Mouse (Mus musculus) MEL (cell line): Measurements from ENCODE around the gene Bmp2k.

Experiments
- BHLHE40 ChIP-seq: IDR thresholded peaks from 2 replicates; pipeline ENCODE4 v1.6.1; 2012; ENCODE audit warnings: low read depth, mild to moderate bottlenecking, inconsistent platforms, low read length, improper control_type of control experiment, borderline replicate concordance
- CHD1 ChIP-seq: IDR thresholded peaks from 2 replicates; pipeline ENCODE4 v1.6.1; 2012; ENCODE audit warnings: low read depth, mild to moderate bottlenecking, inconsistent platforms, low read length, improper control_type of control experiment
- CTCF ChIP-seq, 3 experiments: IDR thresholded peaks in 2 of 3; conservative IDR thresholded peaks in 1 of 3; 2 replicates each; pipeline ENCODE4 v1.5.1; 2011 to 2012; ENCODE audit warnings: low read length in 3 of 3, low read depth in 2 of 3, mild to moderate bottlenecking in 2 of 3, improper control_type of control experiment in 1 of 3, inconsistent platforms in 1 of 3, mixed read lengths in 1 of 3, moderate library complexity in 1 of 3; ENCODE audit not compliant: control insufficient read depth in 1 of 3, insufficient read depth in 1 of 3, poor library complexity in 1 of 3, severe bottlenecking in 1 of 3
- ELF1 ChIP-seq: IDR thresholded peaks from 2 replicates; pipeline ENCODE4 v1.6.1; 2014; ENCODE audit warnings: low read depth, mild to moderate bottlenecking, inconsistent platforms, low read length, improper control_type of control experiment, moderate library complexity
- EP300 ChIP-seq, 2 experiments: IDR thresholded peaks; 2 replicates each; pipeline ENCODE4 v1.6.1; 2011; ENCODE audit warnings: improper control_type of control experiment in 2 of 2, low read length in 2 of 2, low read depth in 1 of 2, mild to moderate bottlenecking in 1 of 2
- GATA1 ChIP-seq: IDR thresholded peaks from 2 replicates; pipeline ENCODE4 v1.6.1; 2011; ENCODE audit warnings: low read depth, low read length, improper control_type of control experiment
- KAT2A ChIP-seq: conservative IDR thresholded peaks from 2 replicates; pipeline ENCODE4 v1.6.1; 2012; ENCODE audit warnings: low read depth, low read length, improper control_type of control experiment, inconsistent platforms
- MAX ChIP-seq: IDR thresholded peaks from 2 replicates; pipeline ENCODE4 v1.6.1; 2011; ENCODE audit warnings: low read length, improper control_type of control experiment
- POLR2A ChIP-seq, 2 experiments: IDR thresholded peaks; 2 replicates each; pipeline ENCODE4 v1.6.1; 2011 to 2012; ENCODE audit warnings: low read length in 2 of 2, mild to moderate bottlenecking in 2 of 2, control low read depth in 1 of 2, improper control_type of control experiment in 1 of 2, low read depth in 1 of 2, moderate library complexity in 1 of 2; ENCODE audit not compliant: control insufficient read depth in 1 of 2, insufficient read depth in 1 of 2, poor library complexity in 1 of 2
- POLR2AphosphoS2 ChIP-seq: IDR thresholded peaks from 2 replicates; pipeline ENCODE4 v1.6.1; 2011; ENCODE audit warnings: low read length, improper control_type of control experiment
- TBP ChIP-seq: IDR thresholded peaks from 2 replicates; pipeline ENCODE4 v1.8.0; 2011; ENCODE audit warnings: low read depth, low read length, improper control_type of control experiment
- UBTF ChIP-seq: IDR thresholded peaks from 2 replicates; pipeline ENCODE4 v1.6.1; 2012; ENCODE audit warnings: low read depth, mild to moderate bottlenecking, inconsistent platforms, low read length, improper control_type of control experiment, moderate library complexity, borderline replicate concordance; ENCODE audit not compliant: insufficient read depth
- ZKSCAN1 ChIP-seq: IDR thresholded peaks from 2 replicates; pipeline ENCODE4 v1.6.1; 2012; ENCODE audit warnings: low read depth, mild to moderate bottlenecking, inconsistent platforms, low read length, improper control_type of control experiment, moderate library complexity
- ZNF384 ChIP-seq: IDR thresholded peaks from 2 replicates; pipeline ENCODE4 v1.6.1; 2012; ENCODE audit warnings: low read depth, mild to moderate bottlenecking, inconsistent platforms, low read length, improper control_type of control experiment

- TF ChIP-seq CTCF (IDR thresholded peaks at IDR 0.05 in 2 of 3, conservative IDR thresholded peaks at IDR 0.05 in 1 of 3; ENCODE audit: control insufficient read depth in 1 of 3, insufficient read depth in 1 of 3, low read depth in 2 of 3, low read length in 3 of 3, poor library complexity in 1 of 3, severe bottlenecking in 1 of 3) (no peak), GATA1 (no peak), CHD1 (no peak), ELF1 (no peak), UBTF (no peak), POLR2A (IDR thresholded peaks at IDR 0.05; ENCODE audit: control insufficient read depth in 1 of 2, insufficient read depth in 1 of 2, low read depth in 1 of 2, low read length in 2 of 2, poor library complexity in 1 of 2) (no peak), KAT2A (no peak), MAX (no peak), POLR2AphosphoS2 (no peak), ZKSCAN1 (no peak), EP300 (IDR thresholded peaks at IDR 0.05; ENCODE audit: low read depth in 1 of 2, low read length in 2 of 2) (no peak), BHLHE40 (no peak), TBP (no peak), ZNF384 (no peak)
These were observed 89.6 kb downstream of the Bmp2k start for GRCm38 (mm10) chr5:97087030-97087630.
